Mouse (Mus musculus) bone marrow, adult 2 months (tissue): ENCODE measurements around the gene Camta1. TPM values are rescaled to one million over a fixed set of nuclear protein-coding genes. Genes with fewer than 3 reads are reported as not detected.

Experiments used
- H3K27ac ChIP-seq: fragments of 200-500 bp; 2 replicates; pipeline ENCODE4 v1.5.1; 2012; ENCODE audit warnings: low read depth, mild to moderate bottlenecking, control low read depth, inconsistent platforms, low read length; ENCODE audit not compliant: control insufficient read depth, poor library complexity, insufficient read depth
- H3K4me1 ChIP-seq: fragments of 200-500 bp; 2 replicates; pipeline ENCODE4 v1.6.1; 2011; ENCODE audit warnings: low read length; ENCODE audit not compliant: control insufficient read depth, insufficient read depth
- H3K4me3 ChIP-seq: fragments of 200-500 bp; replicated peaks from 2 replicates; pipeline ENCODE3; 2011; ENCODE audit warnings: mild to moderate bottlenecking, low read depth, low read length, control low read depth; ENCODE audit not compliant: control insufficient read depth
- CTCF ChIP-seq: fragments of 200-500 bp; IDR thresholded peaks from 2 replicates; pipeline ENCODE4 v1.5.1; 2011; ENCODE audit warnings: low read length, control low read depth; ENCODE audit not compliant: control insufficient read depth, insufficient read depth
- POLR2A ChIP-seq: fragments of 200-500 bp; IDR thresholded peaks from 2 replicates; pipeline ENCODE4 v1.6.1; 2011; ENCODE audit warnings: low read depth, mild to moderate bottlenecking, control low read depth, low read length, borderline replicate concordance; ENCODE audit not compliant: control insufficient read depth
- WGBS: fragments of 180-500 bp; shearing (Covaris S2); methylation state at CpG from one replicate; pipeline ENCODE4 v1.1.7; 2018; 5-methylcytosine and 5-hydroxymethylcytosine counted together
- polyA plus RNA-seq: library from polyadenylated mRNA; stranded (reverse); fragments of >200 nt; gene quantifications from 2 replicates; pipeline ENCODE4 v1.2.4, GENCODE M21; 2011; ENCODE audit warnings: low replicate concordance; ENCODE audit not compliant: missing spikeins, insufficient read depth, insufficient read length

The Camta1 gene
- polyA plus RNA-seq, 1 experiment: 26.6 TPM

- WGBS: 72% methylated on average over 6 of the region's 6 CpGs
- Histone ChIP-seq H3K4me3 (no peak overlapping the region), H3K4me1 (no peaks in the 10 kb centered on the region), H3K27ac (no peak overlapping the region)
- TF ChIP-seq CTCF (no peak), POLR2A (no peak)
These were observed 355.0 kb downstream of the Camta1 start for GRCm38 (mm10) chr4:151506701-151507100.

DNA sequence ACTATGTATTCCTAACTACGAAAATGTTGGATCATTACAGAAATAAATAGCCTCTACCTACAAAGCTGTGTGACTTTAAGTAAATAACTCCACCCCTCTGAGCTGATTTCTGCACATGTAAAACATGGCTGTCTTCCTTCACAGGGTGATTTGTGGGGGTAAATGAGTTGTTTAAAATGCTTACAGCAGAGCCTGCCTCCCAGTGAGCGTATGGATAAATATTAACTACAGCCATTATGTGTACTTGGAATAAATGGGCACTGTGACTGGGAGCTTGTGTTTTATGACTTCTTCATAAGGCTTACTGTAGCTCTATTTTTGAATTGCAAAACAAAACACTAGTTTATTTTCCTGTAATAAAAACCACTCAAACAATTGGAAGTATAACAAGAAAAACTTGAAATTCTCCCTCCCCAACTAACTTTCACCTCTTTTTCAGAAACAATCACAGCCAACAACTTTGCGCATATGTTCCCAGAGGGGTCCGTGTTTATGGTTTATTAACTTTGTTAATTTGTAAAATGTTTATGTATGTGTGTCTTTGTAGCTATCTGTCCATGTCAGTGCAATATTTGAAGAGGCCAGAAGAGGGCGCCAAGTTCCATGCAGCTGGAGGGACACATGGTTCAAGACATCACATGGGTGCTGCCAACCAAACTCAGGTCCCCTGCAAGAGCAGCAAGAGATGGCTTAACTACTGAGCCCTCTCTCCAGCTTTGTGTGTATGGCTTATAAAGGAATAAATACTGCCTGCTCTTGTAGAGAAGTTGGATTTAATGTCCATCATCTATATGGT is 363.0 kb downstream of the Camta1 start:
- H3K4me3 ChIP-seq: no peak overlapping the region
- no peak for TF ChIP-seq POLR2A
- 0 out of 2 replicates have a peak, but pooled peaks have one; percentile 14 for TF ChIP-seq CTCF
- no peak overlapping the region for H3K27ac ChIP-seq
- 75% methylated on average over 5 of the region's 5 CpGs for WGBS
- H3K4me1 ChIP-seq: no peaks in the 10 kb centered on the region; the same call in 1 of the 2 replicates

DNA sequence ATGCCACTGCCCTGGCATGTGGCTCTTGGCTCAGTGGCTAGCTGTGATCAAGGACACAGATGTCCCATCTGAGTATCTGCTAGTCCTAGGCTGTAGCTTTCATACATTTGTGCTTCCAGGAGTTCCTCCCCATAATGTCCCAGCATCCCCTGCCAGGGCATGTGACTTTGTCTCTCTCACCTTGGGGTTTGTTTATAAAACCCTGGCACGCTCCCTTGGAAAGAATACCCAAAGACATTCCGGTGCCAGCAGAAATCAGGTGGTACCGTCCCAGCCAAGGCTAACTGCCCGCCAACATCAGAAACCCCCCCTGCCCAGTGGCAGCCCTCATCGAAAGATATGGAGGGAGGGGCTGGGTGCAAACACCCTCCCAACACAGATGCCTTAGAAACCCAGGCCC is 365.1 kb downstream of the Camta1 start:
- Histone ChIP-seq H3K4me1 (no peaks in the 10 kb centered on the region; the same call in 1 of the 2 replicates), H3K4me3 (no peak overlapping the region), H3K27ac (no peak overlapping the region)
- 80% methylated on average over 5 of the region's 5 CpGs for WGBS
- TF ChIP-seq POLR2A (no peak), CTCF (no peak)

DNA sequence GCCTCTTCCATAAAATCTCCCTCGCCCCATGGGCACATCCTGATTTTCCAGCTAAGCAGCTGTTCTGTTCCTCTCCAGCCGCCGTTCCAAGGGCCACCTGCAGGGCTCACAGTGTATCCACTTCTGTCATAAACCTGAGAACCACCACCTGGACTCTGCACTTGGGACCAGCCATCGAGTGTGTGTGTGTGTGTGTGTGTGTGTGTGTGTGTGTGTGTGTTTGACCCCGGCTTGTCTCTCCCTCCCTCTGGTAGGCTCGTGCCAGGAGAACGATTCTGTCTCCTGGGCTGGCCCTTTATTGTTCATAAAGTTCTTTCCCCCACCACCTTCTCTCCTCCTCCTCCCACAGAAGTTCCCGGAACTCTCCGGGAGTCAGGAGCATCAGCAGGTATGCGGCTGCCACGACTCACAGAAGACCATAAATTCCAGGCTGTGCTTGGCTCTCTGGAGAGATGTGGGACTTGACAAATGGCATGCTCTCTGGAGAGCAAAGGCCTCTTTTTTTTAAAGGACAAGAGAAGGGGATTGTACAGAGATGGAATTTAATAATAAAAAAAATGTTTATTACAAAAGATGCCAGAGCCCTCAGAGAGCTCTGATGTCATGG is 366.3 kb downstream of the Camta1 start:
- Histone ChIP-seq H3K4me1 (no peaks in the 10 kb centered on the region; the same call in 1 of the 2 replicates), H3K4me3 (no peak overlapping the region), H3K27ac (no peak overlapping the region)
- 74% methylated on average over 11 of the region's 11 CpGs for WGBS
- no peak for TF ChIP-seq CTCF
- TF ChIP-seq POLR2A: no peak

DNA sequence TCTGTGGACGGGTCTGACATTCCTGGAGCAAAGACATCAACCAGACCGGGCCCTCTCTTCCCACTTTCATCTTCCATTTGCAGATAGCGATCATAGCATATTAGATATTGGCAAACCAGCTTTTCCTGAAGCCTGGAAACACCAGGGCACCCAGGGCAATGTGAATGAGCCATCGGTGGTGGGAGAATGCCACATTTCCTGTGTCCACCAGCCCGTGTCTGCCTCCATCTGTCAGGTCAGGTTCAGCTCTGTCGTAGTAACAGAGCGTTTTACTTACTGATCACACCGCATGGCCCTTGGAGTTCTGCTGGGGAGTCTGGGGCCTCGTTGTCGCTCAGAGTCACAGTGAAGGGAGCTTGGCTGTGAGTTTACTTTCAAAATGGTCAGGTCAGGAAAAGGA is 368.9 kb downstream of the Camta1 start:
- Histone ChIP-seq H3K27ac (no peak overlapping the region), H3K4me1 (peaks cover 2% of the 10 kb centered on the region; the same call in 1 of the 2 replicates), H3K4me3 (no peak overlapping the region)
- TF ChIP-seq POLR2A (no peak), CTCF (no peak)
- WGBS: 81% methylated on average over 10 of the region's 10 CpGs

DNA sequence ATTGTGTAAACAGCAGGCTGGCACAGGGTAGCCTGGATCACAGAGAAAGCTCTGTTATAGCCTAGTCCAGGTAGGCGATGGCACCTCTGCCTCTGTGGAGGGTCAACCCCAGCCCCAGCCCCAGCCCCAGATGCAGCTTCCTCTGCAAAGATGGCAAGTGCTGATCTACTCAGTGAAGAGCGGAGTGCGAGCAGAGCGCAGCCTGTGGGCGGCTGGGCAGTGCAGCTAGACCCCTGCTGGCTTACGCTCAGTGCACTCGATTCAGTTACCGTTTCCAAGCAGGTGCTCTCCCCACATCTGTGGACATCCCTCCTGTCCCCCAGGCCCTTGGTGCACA is 377.7 kb downstream of the Camta1 start:
- TF ChIP-seq POLR2A: no peak
- no peak for TF ChIP-seq CTCF
- Histone ChIP-seq H3K4me3 (no peak overlapping the region), H3K27ac (no peak overlapping the region), H3K4me1 (peaks cover 2% of the 10 kb centered on the region; the same call in 1 of the 2 replicates)
- WGBS: 74% methylated on average over 8 of the region's 8 CpGs

DNA sequence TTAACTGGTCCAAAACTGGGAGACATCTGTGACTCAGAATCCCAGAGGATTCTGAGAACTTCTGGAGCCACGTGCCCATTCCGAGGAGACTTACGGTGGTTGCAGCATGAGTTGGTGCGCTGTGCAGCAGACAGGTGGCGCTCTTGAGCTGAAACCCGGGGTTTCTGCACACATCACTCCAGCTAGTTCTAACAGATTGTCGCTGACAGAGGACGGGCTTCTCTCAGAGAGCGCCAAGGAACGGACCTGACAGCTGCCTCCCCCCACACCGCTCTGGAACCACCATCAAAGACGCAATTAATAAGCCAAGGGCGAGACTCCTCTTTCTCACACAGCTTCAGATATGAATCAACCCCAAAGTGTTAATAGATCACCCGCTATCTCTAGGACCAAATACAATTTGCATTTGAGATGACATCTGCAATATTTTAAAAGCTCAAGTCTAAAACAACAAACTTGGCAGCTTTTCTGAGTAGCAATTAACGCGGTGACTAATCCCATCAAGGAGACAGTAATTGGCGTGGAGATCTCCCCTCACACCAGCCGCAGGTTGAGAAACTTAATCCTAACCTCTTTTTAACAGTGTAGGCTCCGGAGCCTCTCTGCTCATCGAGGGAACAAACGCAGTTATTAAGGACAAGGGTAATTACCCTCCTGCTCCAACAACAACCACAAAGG is 378.2 kb downstream of the Camta1 start:
- TF ChIP-seq POLR2A: no peak
- TF ChIP-seq CTCF: peak; percentile 47; the same call in 1 of the 2 replicates
- Histone ChIP-seq H3K4me1 (no peaks in the 10 kb centered on the region), H3K4me3 (no peak overlapping the region), H3K27ac (no peak overlapping the region)
- 30% methylated on average over 21 of the region's 21 CpGs for WGBS

DNA sequence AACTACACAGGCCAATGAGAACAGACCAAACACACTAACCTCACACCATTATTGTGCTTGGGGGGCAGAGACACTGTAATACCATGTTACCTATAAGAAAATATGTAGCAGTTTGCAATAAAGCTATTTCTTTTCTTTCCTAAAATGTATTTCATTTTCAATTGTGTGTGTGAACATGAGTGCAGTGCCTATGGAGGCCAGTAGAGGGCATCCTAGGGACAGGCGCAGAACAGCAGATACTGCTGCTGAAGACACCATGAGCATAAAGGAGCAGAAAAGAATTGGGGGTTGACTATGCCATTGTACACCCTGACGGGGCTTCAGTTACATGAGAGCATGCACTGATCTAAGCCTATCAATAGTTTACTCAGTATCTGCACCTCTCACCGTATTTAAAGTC is 380.7 kb downstream of the Camta1 start:
- H3K4me1 ChIP-seq: no peaks in the 10 kb centered on the region
- H3K27ac ChIP-seq: no peak overlapping the region
- no peak for TF ChIP-seq CTCF
- no peak for TF ChIP-seq POLR2A
- 81% methylated on average over 3 of the region's 3 CpGs for WGBS
- no peak overlapping the region for H3K4me3 ChIP-seq

DNA sequence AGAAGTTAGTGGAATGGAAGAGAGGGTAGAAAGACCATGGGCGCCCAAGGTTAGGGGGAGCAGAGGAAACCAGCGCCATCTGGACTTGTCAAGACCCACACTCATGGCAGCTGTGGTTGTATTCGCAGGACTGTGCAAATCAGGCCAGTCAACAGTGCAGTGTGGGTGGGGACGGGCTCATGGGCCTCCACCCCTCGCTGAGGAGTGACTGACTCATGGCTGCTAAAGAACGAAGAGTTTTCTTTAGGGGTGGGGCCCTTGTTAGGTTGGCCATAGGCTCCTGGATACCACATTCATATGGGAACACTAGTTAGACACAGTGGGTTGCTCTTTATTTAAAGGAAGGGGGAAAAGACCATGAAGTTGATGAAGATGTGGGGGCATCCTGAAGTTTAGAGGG is 383.7 kb downstream of the Camta1 start:
- no peak for TF ChIP-seq CTCF
- TF ChIP-seq POLR2A: no peak
- Histone ChIP-seq H3K27ac (no peak overlapping the region), H3K4me1 (no peaks in the 10 kb centered on the region), H3K4me3 (no peak overlapping the region)
- 67% methylated on average over 6 of the region's 6 CpGs for WGBS
